Mouse (Mus musculus): ENCODE data around the gene Lrrk2.

Gene Lrrk2

GRCm38 (mm10) chr15:91685880-91686563, 13.0 kb downstream of the Lrrk2 start:
- no peak for DNase-seq (ENCODE audit: low spot score)

- DNase-seq (ENCODE audit: low spot score) = no peak
Measured at GRCm38 (mm10) chr15:91690648-91691047, 17.7 kb downstream of the Lrrk2 start.

- DNase-seq (ENCODE audit: low spot score) = no peak
Measured at GRCm38 (mm10) chr15:91693051-91693450, 20.1 kb downstream of the Lrrk2 start.

- no peak for DNase-seq (ENCODE audit: low spot score)
Measured at GRCm38 (mm10) chr15:91693856-91694255, 20.9 kb downstream of the Lrrk2 start.

GRCm38 (mm10) chr15:91700841-91701240, 27.9 kb downstream of the Lrrk2 start:
- no peak for DNase-seq (ENCODE audit: low spot score)

GRCm38 (mm10) chr15:91702991-91703715, 30.2 kb downstream of the Lrrk2 start:
- DNase-seq (ENCODE audit: low spot score) = no peak

GRCm38 (mm10) chr15:91704091-91704490, 31.1 kb downstream of the Lrrk2 start:
- no peak for DNase-seq (ENCODE audit: low spot score)

GRCm38 (mm10) chr15:91709207-91710130, 36.5 kb downstream of the Lrrk2 start:
- no peak for DNase-seq (ENCODE audit: low spot score)

- DNase-seq (ENCODE audit: low spot score) = no peak
Measured at GRCm38 (mm10) chr15:91735216-91735922, 62.4 kb downstream of the Lrrk2 start.

- peak; percentile 40 for DNase-seq (ENCODE audit: low spot score)
Measured at GRCm38 (mm10) chr15:91736791-91737533, 64.0 kb downstream of the Lrrk2 start.

GRCm38 (mm10) chr15:91738808-91739207, 65.8 kb downstream of the Lrrk2 start:
- DNase-seq (ENCODE audit: low spot score) = no peak

- no peak for DNase-seq (ENCODE audit: low spot score)
Measured at GRCm38 (mm10) chr15:91745501-91745900, 72.5 kb downstream of the Lrrk2 start.

GRCm38 (mm10) chr15:91752111-91752510, 79.1 kb downstream of the Lrrk2 start:
- no peak for DNase-seq (ENCODE audit: low spot score)

- no peak for DNase-seq (ENCODE audit: low spot score)
Measured at GRCm38 (mm10) chr15:91753378-91754080, 80.6 kb downstream of the Lrrk2 start.

- no peak for DNase-seq (ENCODE audit: low spot score)
Measured at GRCm38 (mm10) chr15:91754546-91754945, 81.6 kb downstream of the Lrrk2 start.

- DNase-seq (ENCODE audit: low spot score) = no peak
Measured at GRCm38 (mm10) chr15:91755756-91756155, 82.8 kb downstream of the Lrrk2 start.

GRCm38 (mm10) chr15:91772041-91772440, 99.1 kb downstream of the Lrrk2 start:
- DNase-seq (ENCODE audit: low spot score) = no peak

GRCm38 (mm10) chr15:91779166-91779565, 106.2 kb downstream of the Lrrk2 start:
- no peak for DNase-seq (ENCODE audit: low spot score)

- no peak for DNase-seq (ENCODE audit: low spot score)
Measured at GRCm38 (mm10) chr15:91781172-91781571, 108.2 kb downstream of the Lrrk2 start.

GRCm38 (mm10) chr15:91788338-91788737, 115.4 kb downstream of the Lrrk2 start:
- no peak for DNase-seq (ENCODE audit: low spot score)
